Mouse (Mus musculus) ES-CJ7 (cell line): ENCODE measurements at regions not wholly inside any gene's neighbourhood (a gene's known extent, or its start where the extent isn't known, plus 50 kb on each side); places are given as distances from the start of the nearest gene placed in this dataset.

Experiments used
- DNase-seq: peaks from one replicate; pipeline ENCODE4 v3.0.0; 2011; ENCODE audit warnings: low read depth, low spot score

DNA sequence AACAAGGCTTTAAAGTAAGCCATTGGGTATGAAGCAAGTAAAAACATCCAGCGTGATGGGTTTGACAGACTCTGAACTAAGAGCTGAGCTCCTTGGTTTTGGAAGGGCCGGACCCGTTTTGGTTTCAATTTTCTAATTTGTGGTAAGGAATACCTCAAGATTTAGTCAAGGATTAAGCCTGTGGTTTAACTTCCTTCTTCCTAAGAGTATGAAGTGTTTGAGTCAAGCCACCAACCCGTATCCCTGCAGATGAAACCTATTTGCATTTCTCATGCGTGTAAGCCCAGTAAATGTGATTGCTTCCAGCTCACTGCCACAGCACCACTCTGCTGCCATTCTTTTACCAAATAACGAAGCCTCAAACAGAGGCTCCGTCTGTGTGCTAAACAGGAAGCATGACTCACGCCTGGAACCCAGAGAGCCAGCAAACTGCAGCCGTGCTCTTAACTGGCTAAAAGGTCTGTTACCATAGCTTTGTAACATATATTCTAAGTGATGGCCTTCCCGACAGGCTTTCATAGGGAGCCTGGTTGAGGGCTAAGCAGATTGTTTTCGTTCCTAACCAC, 149.7 kb downstream of the Etv1 start:
- no peak for DNase-seq

DNA sequence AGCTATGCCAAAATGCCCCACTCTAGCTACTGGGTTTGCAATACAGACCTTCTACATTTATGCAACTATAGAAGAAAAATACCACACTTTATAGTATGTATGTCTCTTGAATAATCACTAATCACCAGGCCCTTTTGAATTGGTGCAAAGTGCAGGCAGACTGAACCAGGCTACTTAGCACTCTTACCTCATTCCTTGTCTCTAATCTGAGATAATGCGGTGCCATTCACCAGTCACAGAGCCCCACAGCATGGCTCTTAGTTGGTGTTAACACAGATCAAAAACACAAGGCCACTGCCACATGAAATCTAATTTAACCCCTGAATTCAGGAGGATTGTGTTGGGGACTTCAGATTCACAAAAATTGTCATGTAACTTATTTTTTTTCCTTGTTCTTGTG, 150.5 kb downstream of the Etv1 start:
- DNase-seq: no peak

DNA sequence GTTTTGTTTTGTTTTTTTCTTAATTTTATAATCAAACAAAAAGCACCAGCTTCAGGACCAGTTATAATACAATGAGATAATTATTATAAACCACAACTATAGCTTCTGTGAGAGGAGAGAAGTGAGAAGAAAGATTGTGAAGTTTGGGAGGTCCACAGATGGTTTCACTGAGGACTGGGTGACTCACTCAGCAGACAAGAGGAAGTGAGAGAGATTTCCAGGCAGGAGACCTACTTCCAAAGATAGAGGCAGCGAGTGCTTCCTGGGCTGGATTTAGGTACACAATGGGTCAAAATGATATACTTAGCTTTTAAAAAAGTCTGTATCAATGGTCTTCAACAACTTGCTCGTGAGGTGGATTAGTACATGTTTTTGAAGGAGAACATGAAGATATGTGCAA, 152.6 kb downstream of the Etv1 start:
- no peak for DNase-seq

DNA sequence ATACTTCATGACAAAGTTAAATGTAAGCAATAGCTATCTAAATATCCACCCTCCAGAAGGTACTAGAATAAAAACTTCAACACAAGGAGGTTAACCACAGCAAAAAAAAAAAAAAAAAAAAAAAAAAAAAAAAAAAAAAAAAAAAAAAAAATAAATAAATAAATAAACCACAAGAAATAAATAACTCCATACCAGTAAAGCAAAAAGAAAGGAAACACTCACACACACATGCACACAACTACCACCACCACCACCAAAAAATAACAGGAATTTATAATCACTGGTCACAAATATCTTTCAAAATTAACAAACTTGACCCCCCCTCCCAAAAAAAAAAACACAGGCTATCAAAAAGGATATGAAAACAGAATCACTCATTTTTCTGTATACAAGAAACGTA, 180.4 kb downstream of the Etv1 start:
- no peak for DNase-seq

- DNase-seq: no peak
Measured at GRCm38 (mm10) chr12:38962302-38962701, 183.1 kb downstream of the Etv1 start.

GRCm38 (mm10) chr12:38970347-38970746, 191.2 kb downstream of the Etv1 start:
- DNase-seq: no peak

GRCm38 (mm10) chr12:38972205-38972604, 193.0 kb downstream of the Etv1 start:
- DNase-seq: no peak

GRCm38 (mm10) chr12:38975508-38975907, 196.3 kb downstream of the Etv1 start:
- no peak for DNase-seq

DNA sequence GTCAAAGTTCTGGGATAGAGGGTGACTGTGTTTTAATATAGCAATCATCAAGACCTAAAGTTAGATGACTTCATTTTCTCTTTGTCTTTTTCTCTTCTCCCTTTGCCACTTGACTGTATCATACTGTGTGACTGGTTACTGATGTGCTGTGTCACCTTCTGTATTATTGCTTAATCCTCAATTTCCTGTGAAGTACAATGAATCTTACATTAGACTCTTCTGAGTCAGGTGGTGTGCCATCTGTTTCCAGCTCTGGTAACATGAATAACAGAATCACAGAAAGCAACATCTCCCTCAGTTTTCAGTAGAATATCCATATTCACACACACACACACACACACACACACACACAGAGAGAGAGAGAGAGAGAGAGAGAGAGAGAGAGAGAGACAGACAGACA, 203.2 kb downstream of the Etv1 start:
- no peak for DNase-seq

GRCm38 (mm10) chr12:38985909-38986308, 206.7 kb downstream of the Etv1 start:
- no peak for DNase-seq

DNA sequence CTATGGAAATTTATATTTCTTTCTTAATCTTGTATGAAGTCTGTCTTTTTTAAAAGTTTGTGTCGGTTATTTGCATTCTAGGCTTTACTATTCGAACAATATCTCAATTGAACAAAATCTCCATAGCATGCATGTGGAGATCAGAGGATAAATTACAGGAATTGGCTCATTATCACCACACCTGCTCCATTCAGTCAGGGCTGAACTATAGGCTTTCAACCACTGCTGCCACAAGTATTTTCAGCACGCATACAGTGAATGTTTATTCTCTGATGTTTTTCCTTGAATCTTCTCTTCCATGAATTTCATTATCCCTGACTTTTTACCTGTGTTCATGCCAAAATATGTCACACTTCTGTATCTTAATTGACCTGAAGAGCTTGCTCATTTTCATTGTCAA, 207.2 kb downstream of the Etv1 start:
- DNase-seq: no peak

DNA sequence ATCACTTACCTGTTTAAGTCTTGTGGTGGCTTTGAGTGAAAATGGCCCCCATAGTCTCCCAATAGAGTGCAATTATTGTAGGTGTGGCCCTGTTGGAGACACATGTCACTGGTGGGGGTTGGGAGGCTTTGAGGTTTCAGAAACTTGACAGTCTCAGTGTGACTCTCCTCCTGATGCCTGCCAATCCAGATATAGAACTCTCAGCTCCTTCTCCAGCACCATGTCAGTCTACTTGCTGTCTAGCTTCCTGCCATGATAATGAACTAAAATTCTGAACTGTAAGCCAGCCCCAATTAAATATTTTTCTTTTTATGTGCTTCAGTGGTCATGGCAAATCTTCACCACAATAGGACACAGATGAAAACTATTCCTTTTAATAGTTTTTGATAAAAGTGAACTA, 208.1 kb downstream of the Etv1 start:
- DNase-seq: no peak

GRCm38 (mm10) chr12:38987819-38988218, 208.6 kb downstream of the Etv1 start:
- no peak for DNase-seq

DNA sequence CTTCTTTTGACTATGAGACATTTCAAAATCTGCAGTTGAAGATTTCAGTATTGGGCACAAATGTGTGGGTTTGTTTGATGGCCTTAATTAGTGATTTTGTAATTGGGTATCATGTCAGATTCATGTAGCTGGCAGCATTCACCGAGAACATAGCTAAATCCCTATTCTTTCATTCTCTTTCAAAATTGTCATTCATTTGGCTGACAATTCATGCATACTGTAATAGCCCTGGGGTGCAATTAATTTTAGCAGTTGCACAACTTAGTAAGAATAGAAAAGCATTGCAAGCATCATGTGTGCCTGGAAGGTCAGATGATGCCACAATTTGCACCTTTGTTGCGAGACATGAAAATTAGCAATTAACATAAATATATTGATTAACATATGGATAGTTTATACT, 248.0 kb downstream of the Etv1 start:
- no peak for DNase-seq

GRCm38 (mm10) chr12:39027948-39028347, 248.8 kb downstream of the Etv1 start:
- no peak for DNase-seq

GRCm38 (mm10) chr12:39033982-39034381, 254.8 kb downstream of the Etv1 start:
- DNase-seq: no peak

DNA sequence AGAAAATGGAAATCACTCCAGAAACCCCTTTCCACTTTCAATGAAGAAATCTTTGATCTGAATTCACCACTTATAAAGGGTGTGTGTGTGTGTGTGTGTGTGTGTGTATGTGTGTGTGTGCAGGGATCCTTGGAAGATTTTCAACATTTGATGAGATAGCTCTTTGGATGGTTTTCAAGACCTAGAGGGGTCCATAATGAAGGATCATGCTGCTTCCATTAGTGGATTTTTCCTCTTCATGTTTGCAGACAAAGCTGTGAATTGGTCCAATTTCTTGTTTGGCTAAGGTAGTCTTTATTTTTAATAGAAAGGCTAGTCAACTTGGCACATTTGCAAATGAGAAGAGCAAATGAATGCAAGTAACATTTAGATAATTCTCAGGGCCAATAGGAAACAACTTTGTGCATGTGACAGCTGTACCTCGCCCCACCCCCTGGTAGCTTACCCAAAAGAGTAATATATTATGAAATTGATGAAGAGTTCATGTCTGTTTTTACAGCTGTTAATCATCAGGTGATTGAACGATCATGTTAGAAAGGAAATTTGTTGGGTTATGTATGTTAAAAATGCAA, 257.4 kb downstream of the Etv1 start:
- no peak for DNase-seq

DNA sequence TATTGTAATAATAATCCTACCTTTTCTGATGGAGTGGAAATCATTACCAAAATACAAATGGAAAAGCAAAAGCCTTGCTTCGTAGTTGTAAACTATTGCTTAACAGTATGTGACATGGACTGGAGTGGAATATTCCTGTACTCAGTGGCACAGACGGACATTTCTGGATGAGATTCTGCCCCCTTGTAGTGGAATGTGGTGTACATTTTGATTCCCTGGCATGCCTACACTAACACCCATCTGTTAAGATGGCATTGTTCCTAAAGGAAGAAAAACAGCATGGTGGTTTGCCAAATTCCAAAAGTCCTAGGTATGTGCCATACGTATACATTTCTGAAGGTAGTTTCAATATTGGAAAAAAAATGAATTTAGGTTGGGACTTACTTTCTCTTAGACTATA, 258.9 kb downstream of the Etv1 start:
- no peak for DNase-seq

- DNase-seq: peak; percentile 6
Measured at GRCm38 (mm10) chr12:39038656-39039055, 259.5 kb downstream of the Etv1 start.

DNA sequence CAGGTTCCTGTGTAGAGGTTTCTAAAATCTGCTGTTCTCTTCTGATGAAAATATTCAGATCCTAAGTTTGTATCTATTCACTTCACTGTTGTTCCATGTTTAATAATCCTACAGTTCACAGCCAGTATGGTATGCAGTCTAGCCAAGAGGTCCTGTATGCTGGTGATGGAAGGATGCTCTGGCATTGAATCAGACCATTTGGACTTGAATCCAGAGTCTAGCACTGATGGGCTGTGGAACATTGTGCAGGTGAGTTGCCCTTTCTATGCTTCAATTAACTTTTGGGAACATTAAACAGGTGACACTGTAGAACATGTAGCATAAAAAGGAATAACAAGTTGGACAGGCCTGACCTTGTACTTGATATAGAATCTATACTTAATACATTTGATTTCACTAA, 267.9 kb downstream of the Etv1 start:
- no peak for DNase-seq

GRCm38 (mm10) chr12:39048441-39048840, 269.3 kb downstream of the Etv1 start:
- no peak for DNase-seq

- DNase-seq: peak; percentile 56
Measured at GRCm38 (mm10) chr12:39048958-39049357, 269.8 kb downstream of the Etv1 start.

DNA sequence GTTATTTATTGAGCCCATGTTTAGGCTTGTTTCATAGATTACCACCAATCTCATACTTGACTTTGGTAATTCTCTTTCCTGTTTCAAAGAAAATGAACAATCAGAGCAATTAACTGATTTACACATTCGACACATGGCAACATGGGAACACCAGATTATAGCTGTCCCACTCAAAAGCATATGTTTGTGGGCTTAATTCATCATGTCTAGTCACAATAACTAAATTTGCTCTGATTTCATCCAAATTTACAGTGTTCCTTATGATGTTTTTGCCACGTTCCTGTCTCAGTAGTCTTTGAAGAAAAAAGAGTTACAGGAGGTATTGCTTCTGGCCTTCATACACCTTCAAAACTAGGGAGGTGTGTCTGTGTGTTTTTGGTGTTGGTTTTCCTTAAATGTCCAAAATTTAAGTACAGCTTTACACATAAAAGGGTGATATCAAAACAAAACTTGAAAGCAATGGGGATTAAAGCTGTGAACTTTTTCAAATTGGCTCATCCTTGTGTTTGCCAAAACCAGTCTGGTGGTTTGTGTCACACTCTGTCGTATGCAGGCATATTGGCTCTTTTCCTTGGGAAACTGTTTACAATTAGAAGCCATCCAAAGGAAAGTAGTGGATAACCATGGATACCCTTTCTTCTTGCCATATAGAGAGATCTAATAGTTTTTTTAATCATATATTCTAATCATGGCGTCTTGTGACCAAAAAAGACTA, 291.3 kb downstream of the Etv1 start:
- DNase-seq: no peak
